Mouse (Mus musculus) myocyte (in vitro differentiated cells): ENCODE measurements around the gene Pnck.

Source experiments
- E2F4 ChIP-seq: IDR thresholded peaks from one replicate; pipeline ENCODE4 v1.6.1; 2011; ENCODE audit warnings: mild to moderate bottlenecking, control low read depth, moderate library complexity; ENCODE audit not compliant: insufficient read depth
- MAX ChIP-seq: IDR thresholded peaks from one replicate; pipeline ENCODE4 v1.6.1; 2011; ENCODE audit warnings: low read depth, mild to moderate bottlenecking, control low read depth
- MYOG ChIP-seq, 3 experiments: IDR thresholded peaks; one replicate each; pipeline ENCODE4 v1.6.1; 2011; ENCODE audit warnings: control low read depth in 2 of 3, low read depth in 2 of 3, mild to moderate bottlenecking in 2 of 3; ENCODE audit not compliant: insufficient read length in 2 of 3, control insufficient read depth in 1 of 3, insufficient read depth in 1 of 3
- POLR2A ChIP-seq: IDR thresholded peaks from one replicate; pipeline ENCODE4 v1.6.1; 2011; ENCODE audit warnings: low read depth, mild to moderate bottlenecking, control low read depth, moderate library complexity; ENCODE audit not compliant: insufficient read length
- POLR2AphosphoS2 ChIP-seq: IDR thresholded peaks from one replicate; pipeline ENCODE4 v1.6.1; 2011; ENCODE audit warnings: low read depth, control low read depth; ENCODE audit not compliant: insufficient read length
- USF1 ChIP-seq: IDR thresholded peaks from one replicate; pipeline ENCODE4 v1.6.1; 2011; ENCODE audit warnings: low read depth, mild to moderate bottlenecking, control low read depth, moderate library complexity

- TF ChIP-seq MYOG (IDR thresholded peaks at IDR 0.05; ENCODE audit: control insufficient read depth in 1 of 3, insufficient read depth in 1 of 3, insufficient read length in 2 of 3, low read depth in 2 of 3) (no peak), POLR2A (no peak), MAX (no peak), USF1 (no peak), POLR2AphosphoS2 (no peak), E2F4 (no peak)
Measured at GRCm38 (mm10) chrX:73637415-73637814, 22.5 kb downstream of the Pnck start.
